Mouse (Mus musculus) cerebellum, adult (tissue): ENCODE results near the gene Faah.

Source experiments
- ATAC-seq: cut with Nextera tagmentation; 2 replicates; pipeline ENCODE4 v1.9.2; 2017; ENCODE audit warnings: mild to moderate bottlenecking, moderate library complexity, mixed read lengths; ENCODE audit not compliant: insufficient number of reproducible peaks, low FRiP score, low TSS enrichment

The Faah gene

GRCm38 (mm10) chr4:115954656-115955493 is 62.9 kb downstream of the Faah start:
- ATAC-seq = no peak

- no peak for ATAC-seq
Observed at GRCm38 (mm10) chr4:115953559-115953958, 64.2 kb downstream of the Faah start.

DNA sequence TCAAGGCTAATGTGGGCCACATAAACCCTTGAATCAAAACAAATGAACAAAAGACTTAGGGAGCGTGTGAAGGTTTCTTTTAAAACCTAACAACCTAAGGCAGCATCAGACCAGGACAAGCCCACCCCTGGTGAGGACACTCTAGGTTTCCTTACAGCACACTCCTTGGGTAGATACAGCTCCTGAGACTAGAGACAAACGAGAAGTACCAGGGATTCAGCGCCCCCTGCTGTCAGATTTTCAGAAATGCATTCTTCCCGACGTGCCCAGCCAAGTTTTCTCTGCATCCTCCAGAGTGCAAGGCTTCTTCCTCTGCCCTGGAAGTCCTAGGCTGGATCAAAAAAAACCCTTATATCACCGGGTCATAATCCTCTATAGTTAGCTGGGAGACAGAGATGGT is 65.0 kb downstream of the Faah start:
- no peak for ATAC-seq

GRCm38 (mm10) chr4:115943669-115944314 is 73.9 kb downstream of the Faah start:
- ATAC-seq = no peak

DNA sequence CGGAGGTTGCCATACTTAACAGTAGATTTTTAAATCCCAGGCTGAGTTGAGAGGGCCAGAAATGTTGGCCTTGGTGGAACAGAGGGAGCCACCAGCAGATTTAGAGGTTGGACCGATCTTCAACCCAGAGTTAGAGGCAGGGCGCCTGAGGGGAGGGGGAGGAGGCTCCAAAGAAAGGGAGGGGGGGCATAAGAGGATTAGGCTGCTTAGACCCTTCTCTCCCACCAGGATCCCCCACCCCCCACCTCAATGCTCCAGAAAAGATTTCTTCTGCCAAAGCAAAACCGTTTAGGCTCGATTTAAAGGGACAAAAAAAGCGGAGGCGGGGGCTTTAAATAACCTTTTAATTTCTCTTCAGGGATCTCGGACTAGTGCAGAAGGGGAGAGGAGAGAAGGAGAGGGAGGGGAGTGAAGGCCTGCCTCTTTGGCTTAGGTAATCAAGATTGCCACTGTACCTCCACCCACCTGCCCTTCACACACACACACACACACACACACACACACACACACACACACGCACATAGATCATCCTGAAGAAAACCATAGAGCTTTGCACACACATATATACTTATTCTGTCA is 76.4 kb downstream of the Faah start:
- no peak for ATAC-seq

GRCm38 (mm10) chr4:115940681-115941080 is 77.0 kb downstream of the Faah start:
- no peak for ATAC-seq

GRCm38 (mm10) chr4:115939295-115940102 is 78.2 kb downstream of the Faah start, which contains the start of gene Dmbx1:
Gene Dmbx1 (minus strand): TSS chr4:115939926.
- no peak for ATAC-seq

DNA sequence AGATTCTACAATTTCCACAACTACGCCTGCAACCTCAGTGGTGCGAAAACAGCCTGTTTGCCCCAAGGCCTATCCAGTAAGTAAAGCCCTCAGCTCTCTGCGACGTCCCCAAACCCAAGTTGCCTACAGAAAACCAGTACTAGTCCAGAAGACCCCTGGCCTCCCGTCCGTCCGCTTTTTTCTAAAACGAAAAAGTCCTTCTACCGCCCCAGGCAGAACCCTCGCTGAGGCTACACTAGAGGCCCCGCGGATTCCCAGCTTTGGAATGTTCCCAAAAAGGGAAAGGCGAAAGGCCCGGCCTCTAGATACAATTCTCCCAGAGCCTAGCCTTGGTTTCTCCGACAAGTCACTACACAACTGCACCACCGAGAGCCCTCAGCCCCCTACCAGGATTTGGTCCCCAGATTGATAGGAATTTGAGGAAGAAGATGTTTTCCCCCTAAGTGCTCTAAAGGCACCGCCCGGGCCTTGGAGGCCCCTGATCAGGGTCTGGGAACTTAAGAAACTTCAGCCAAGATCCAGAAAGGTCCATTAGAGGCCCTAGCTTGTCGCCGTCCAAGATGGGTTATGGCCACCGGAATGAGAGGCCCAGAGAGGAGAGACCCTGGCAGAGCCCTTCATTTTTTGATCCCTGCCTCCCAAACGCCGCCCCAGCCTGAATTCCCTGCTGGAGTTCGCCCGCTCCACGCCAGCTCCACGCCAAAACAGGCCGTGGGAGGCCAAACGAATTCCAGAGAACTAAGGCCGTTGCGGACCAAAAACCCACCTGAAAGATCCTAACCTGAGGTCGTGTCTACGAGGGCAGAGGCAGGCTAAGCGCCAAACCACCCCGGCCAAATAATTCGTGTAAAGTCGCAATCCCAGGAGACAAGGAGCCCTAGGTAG is 79.2 kb downstream of the Faah start:
- ATAC-seq = no peak

DNA sequence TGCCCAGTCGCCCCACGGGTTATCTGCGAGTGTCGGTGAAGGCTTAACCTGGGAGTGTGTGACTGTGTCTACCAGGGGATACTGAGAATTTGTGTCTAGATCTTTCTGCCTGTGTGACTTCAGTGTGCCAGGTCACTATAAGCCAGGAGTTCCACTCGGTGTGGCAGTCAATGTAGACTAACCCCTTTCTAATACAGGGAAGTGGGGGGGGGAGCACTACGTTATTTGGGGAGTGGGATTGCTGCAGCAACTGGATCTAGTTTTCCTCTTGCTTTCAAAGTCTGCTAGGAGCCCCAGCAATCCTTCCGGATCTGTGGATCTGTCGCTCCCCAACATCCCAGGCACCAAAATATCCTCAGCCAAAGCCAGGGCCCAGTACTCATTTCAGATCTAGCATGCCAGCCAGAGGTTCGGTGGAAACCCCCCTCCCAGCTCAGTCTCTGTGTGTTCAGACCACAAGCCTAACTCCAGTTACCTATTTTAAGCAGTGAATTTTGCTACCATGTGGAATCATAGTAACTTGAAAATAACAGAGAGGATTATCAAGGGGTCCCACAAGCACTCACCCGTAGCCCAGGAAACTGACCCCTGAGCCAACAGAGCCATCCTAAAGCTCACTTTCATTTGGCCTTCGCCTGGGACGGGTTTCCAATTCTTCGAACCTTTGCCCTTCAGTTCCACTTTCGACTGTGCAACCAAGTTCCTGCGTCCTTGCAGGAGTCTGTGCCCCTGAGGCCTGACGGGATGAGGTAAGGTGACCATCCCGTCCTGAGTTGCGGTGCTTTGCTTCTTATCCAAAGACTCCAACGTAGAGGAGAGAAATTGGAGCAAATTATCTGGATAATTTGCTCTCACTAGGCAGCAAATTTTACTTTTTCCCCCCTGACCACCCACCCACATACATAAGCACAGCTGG is 80.4 kb downstream of the Faah start:
- ATAC-seq = no peak

DNA sequence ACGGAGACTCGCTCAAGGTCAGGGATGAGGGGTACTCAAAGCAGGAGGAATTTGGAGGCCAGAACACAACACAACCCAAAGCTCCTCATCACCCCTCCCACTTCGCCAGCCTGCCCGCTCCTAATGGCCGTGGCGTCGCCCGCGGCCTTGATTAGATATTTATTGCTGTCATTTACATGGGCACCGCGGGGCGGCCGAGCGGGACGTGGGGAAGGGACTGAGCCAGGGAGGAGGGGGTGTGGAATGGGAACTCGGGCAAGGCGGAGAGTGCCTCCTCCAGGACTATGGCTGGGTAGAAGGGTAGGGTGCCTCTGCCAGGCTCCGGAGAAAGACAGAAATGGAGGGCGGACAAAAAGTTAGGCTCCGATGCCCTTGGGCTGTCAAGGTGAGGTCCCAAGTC is 81.1 kb downstream of the Faah start:
- ATAC-seq = no peak

GRCm38 (mm10) chr4:115935835-115936581 is 81.7 kb downstream of the Faah start:
- no peak for ATAC-seq

DNA sequence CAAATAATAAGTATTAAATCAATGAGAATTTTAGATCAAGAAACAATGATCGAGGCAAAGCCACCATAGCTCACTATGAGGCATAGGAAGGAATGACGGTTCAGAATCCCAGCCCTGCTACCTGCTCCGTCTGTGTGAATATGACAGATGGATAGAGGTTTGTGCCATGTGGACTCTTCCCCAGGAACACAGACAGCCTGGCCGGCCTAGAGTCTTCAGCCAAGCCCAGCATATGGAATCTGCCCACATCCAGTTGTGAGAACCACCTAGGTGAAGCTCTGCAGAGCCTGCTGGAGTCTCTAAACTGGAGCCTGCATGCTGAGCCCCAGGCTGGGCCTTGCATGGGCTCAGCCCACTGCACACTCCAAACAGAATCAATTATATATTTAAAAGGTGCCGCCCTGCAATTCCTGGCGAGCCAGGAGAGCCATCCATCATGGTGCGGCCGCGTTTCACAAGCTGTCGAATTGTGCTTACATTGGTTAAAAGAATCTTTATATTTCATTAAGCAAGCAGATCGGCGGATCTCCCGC is 86.1 kb downstream of the Faah start:
- no peak for ATAC-seq

DNA sequence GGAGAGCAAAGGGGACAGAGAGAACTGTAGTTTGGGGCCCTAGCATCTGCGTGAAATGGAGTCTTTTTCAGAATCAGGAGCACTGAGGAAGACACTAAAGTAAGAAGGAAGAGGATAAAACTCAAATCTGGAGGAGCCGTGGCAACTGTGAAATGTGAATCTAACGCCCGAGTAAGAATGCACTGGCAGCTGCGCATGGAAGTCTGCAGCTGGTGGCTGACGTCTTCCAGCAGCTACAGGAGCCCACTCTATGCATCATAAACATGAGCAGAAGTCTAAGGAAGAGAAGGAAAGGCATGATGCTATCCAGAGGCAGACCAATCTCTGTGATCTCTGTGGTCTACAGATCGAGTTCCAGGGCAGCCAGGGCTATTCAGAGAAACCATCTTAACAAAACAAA is 90.1 kb downstream of the Faah start:
- ATAC-seq = no peak

DNA sequence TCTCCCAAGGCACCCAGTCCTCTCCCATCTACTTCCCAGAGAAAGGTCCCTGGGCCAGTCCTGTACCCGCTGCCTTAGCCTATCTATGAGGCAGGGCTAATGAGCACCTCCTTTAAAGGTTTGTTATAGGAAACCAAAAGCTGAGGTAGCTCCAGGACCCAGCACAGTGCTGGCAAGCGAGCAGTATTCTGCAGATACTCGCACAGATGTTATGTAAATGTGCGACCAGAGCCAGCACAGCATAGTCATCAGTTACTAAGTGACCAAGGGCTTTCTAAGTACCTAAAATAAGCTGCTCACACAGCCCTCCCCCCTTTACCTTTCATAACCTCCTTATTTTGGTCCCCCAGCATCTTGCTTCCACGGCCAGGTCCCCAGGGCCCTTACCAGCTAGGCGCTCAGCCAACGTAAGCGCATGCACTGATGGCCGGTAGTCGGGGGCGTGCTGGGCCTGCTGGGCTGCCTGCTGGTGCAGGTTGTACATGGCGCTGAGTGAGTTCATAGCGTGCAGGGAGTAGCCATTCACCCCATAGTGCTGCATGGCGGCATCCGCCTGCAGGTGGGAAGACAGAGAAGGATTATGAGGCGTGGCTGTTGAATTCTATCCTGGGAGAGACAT is 94.4 kb downstream of the Faah start:
- no peak for ATAC-seq

DNA sequence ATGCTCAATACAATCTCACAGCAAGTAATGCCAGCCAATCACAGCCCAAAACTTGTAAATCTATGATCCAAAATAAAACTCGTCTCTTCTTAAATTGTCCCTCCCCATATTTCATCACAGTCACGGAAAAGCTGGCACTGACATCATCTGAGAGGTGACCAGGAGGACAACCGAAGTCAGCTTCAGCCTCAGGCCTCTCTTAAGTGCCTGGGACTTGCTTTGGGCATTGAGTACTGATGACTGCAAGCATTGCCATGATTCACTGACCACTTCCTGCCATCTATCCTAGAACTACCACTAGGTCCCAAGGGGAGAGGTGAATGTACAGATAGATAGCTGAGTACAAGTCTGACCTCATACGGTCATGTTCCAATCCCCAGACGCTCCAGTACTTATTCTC is 95.0 kb downstream of the Faah start:
- no peak for ATAC-seq

DNA sequence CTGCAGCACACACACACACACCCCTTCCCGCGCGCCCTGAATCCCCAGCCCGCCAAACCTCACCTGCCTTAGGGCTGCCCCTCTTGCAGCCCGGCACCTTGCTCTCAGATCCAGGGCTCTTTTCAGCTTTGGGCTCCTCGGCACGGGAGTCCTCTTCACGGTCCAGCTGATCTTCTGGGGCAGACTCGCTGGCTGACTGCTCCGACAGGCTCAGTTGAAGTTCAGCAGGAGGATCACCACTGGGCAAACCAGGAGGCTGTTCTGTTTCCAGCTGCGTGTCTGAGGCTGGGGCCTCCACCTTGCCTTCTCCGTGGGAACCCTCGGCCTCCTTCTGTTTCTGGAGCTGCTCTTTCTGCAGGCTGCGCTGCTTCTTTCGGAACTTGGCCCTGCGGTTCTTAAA is 97.8 kb downstream of the Faah start:
- ATAC-seq = no peak
